Mouse (Mus musculus): Measurements from ENCODE around the gene Gsk3a.
A peak's percentile ranks its signal among the peaks of the same experiment; 100 is the strongest.

Gene Gsk3a

GRCm38 (mm10) chr7:25237249-25238014, at the start of gene Gsk3a:
Gene Gsk3a (minus strand): TSS chr7:25237851.
- DNase-seq (ENCODE audit: inconsistent ontology term): peak; percentile 97

- DNase-seq (ENCODE audit: inconsistent ontology term): no peak
These were observed 49.3 kb upstream of the Gsk3a start for GRCm38 (mm10) chr7:25286989-25287388.

- DNase-seq (ENCODE audit: inconsistent ontology term): no peak
These were observed 48.0 kb upstream of the Gsk3a start for GRCm38 (mm10) chr7:25285511-25286238.

- DNase-seq (ENCODE audit: inconsistent ontology term): no peak
These were observed 47.1 kb upstream of the Gsk3a start for GRCm38 (mm10) chr7:25284766-25285165.

- no peak for DNase-seq (ENCODE audit: inconsistent ontology term)
These were observed 46.5 kb upstream of the Gsk3a start for GRCm38 (mm10) chr7:25284171-25284570.

DNA sequence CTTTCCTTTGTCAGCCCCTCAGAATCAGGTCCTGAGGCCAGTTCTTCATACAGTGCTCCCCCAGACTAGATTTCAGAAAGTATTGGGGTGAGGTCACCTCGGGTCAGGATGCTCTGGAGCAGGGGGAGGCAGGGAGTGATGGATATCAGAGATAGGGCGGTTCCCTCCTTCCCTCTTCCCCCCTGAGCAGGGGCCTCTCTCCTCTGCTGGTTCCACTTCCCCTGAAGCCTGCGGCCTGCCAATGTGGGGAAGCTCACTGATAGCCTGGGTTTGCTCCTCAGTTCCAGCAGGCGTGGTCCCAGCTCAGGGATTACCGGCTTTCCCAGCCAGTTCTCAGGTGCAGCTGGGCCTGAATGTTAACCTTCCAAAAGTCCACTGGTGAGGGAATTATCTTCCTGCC, 46.0 kb upstream of the Gsk3a start:
- no peak for DNase-seq (ENCODE audit: inconsistent ontology term)

DNA sequence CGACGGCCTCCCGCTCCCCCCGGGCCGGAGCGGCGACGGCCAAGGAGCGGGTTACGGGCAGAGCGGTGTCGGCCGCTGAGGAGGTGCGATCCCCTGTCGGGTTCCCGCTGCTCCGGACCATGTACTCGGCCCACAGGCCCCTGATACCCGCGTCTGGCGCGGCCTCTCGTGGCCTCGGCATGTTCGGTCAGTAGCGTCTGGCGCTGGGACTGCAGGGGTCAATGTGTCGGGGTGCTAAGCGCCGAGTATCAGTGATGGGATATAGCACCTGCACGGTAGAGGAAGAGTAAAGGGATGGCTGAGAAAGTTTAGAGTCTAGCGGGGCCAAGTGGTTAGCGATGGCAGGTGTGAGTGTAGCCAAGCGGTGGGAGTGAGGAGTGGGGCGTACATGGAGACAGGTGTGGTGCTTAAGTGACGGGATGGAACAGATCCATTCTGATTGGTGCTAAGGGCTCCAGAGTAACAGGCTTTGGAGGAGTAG, 45.1 kb upstream of the Gsk3a start:
- DNase-seq (ENCODE audit: inconsistent ontology term): peak; percentile 51

GRCm38 (mm10) chr7:25281734-25282601, 44.3 kb upstream of the Gsk3a start:
- DNase-seq (ENCODE audit: inconsistent ontology term): peak; percentile 99

DNA sequence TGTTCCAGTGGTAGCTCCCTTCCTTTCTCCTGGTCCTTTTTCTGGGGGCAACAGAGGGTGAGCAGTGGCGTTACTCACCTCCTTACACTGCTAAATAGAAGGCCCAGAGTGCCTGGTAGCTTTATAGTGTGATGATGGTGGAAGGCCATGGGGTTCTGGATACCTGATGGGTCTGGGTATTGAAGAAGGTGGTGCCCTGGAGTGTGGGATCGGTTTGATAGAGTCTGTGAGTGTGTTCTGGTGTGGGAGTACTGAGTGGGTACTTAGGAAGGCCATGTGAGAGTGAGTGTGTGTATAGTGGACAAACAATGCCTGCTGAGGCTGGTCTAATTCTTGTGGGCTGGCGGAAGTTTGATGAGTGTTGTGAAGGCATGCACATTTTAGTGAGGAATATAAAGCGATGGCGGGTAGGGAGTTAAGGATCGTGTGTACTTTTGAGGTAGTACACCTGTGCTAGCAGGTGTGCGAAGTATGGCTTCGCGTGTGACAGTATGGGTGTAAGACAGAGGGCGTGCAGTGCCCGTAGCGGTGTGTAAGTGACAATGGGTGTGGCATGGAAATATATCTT, 43.6 kb upstream of the Gsk3a start:
- DNase-seq (ENCODE audit: inconsistent ontology term): no peak

DNA sequence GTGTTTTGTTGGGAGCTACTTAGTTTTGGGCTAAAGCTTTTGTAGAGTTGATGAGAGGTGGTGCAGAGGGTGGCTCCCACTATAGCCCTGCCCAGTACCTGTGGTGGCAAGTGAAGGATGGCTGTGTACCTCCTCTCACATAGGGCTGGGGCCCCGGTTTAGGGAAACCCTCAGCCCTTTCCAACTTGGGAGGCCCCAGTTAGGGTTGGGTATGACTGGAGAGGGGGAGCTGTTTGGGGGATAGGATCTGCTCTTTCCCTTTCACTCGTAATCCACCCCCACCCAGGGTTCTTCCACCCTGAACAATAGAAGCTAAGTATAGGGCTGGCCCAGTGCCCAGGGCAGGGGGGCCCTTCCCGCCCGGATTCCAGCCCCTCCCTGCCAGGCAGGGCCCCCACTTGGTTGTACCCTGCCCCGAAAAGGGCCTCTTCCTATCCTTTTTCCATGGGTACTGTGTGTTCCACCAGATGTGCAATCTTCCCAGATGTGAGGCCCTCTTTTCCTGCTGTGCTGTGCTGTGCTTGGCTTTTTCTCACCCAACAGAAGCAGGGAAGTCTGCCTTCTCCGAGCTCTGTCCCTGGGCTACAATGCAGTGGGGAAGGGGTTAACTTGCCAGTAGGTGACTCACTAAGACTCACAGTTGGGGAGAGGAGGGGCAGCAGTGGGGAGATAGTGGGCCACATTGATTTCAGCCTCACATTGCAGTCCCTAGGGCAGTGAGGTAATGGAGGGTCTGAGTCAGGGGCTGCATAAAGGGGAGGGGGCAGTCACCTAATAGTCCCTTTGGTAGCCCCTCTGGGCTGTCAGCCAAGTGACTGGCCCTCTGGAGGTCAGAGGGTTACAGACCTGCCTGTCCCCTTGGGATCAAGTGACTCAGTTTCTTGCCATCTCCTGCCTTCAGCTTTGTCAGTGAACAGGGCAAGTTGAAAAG, 42.5 kb upstream of the Gsk3a start:
- peak; percentile 84 for DNase-seq (ENCODE audit: inconsistent ontology term)

- peak; percentile 100 for DNase-seq (ENCODE audit: inconsistent ontology term)
These were observed 41.6 kb upstream of the Gsk3a start for GRCm38 (mm10) chr7:25279076-25279860.

- DNase-seq (ENCODE audit: inconsistent ontology term): peak; percentile 88
These were observed 40.9 kb upstream of the Gsk3a start for GRCm38 (mm10) chr7:25278341-25279075.

GRCm38 (mm10) chr7:25277998-25278340, 40.3 kb upstream of the Gsk3a start:
- no peak for DNase-seq (ENCODE audit: inconsistent ontology term)

DNA sequence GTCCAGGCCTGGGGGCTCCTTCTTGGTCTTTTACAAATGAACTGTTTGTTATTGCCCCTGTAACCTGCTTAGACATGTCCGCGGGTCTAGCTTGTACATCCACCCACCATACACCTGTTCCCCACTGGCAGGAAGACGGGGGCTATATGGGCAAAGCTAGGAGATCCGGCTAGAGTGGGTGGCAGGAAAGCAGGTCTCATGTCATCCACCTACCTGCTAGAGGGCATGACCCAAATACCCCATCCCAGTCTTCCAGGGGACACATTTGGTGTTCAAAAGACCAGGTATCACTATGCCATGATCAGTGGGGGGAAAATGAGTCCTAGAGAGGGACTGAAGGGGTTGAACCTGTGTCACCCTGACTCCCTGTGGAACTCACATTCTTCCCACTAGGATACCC, 39.8 kb upstream of the Gsk3a start:
- no peak for DNase-seq (ENCODE audit: inconsistent ontology term)

GRCm38 (mm10) chr7:25275555-25276298, 38.1 kb upstream of the Gsk3a start:
- DNase-seq (ENCODE audit: inconsistent ontology term): peak; percentile 83

DNA sequence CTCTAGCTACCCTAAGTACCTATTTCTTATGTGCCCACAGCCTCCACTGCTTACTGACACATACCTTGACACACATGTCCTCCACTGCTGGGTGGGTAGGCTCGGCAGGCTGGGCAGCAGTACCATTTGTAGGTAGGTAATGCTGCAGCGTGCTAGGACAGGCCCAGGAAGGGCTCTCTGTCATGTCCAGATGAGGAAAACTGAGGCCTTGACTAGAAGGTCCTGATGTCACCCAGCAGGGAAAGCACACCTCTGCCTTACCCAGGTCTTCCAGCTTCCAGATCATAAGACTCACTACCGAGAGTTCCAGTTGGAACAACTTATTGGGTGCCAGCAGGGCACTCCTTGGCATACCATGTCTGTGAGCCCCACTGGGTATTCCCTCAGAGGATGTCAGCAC, 37.3 kb upstream of the Gsk3a start:
- DNase-seq (ENCODE audit: inconsistent ontology term): no peak

GRCm38 (mm10) chr7:25274571-25274970, 36.9 kb upstream of the Gsk3a start:
- DNase-seq (ENCODE audit: inconsistent ontology term): peak; percentile 43
